Mouse (Mus musculus) heart, postnatal 4 days (tissue): ENCODE measurements around the gene Tmed3. TPM values are rescaled to one million over a fixed set of nuclear protein-coding genes. Genes with fewer than 3 reads are reported as not detected.

Experiments used
- total RNA-seq, 2 experiments: library from RNA; stranded (reverse); gene quantifications; 2 replicates each; pipeline ENCODE4 v1.2.3; 2021

Tmed3 gene
- total RNA-seq, 2 experiments from 2014 or later: 35.4 to 36.2 TPM

Other genes starting within 250 kb of the Tmed3 start
- gene Minar1, start 81.9 kb downstream of the Tmed3 start, total RNA-seq: under 1 TPM; 0.20 to 0.26 TPM
- gene Ankrd34c, start 33.4 kb upstream of the Tmed3 start, total RNA-seq: not detected
- gene Rasgrf1, start 204.8 kb upstream of the Tmed3 start, total RNA-seq: not detected